Mouse (Mus musculus) heart, embryonic 14.5 days (tissue): ENCODE data around the gene Tspyl3. TPM values are rescaled to one million over a fixed set of nuclear protein-coding genes. Genes with fewer than 3 reads are reported as not detected.
"Not testable (repeated sequence)": the region's sequence is repeated elsewhere in the genome, so short reads cannot be mapped to it uniquely, and the experiment has no call there.

Source experiments
- ATAC-seq: fragments of 200-750 bp; cut with Nextera tagmentation; 2 replicates; pipeline ENCODE4 v1.8.0; 2017; ENCODE audit warnings: low read depth, moderate TSS enrichment; ENCODE audit not compliant: insufficient number of reproducible peaks, insufficient read depth, low FRiP score
- H3K27ac ChIP-seq, 2 experiments: fragments of 200-500 bp in 1 of 2; fragments of 300-500 bp in 1 of 2; sonication (generic) in 1 of 2; replicated peaks in 1 of 2; 2 replicates each; pipeline ENCODE4 v1.5.1; 2012 to 2014; ENCODE audit warnings: low read depth in 2 of 2, low read length in 2 of 2, control low read depth in 1 of 2, mild to moderate bottlenecking in 1 of 2, mixed read lengths in 1 of 2; ENCODE audit not compliant: control insufficient read depth in 1 of 2, insufficient read depth in 1 of 2
- H3K27me3 ChIP-seq: fragments of 300-500 bp; sonication (generic); 2 replicates; pipeline ENCODE4 v1.6.1; 2014; ENCODE audit warnings: mild to moderate bottlenecking, low read length, control low read depth; ENCODE audit not compliant: control insufficient read depth, insufficient read depth
- H3K36me3 ChIP-seq: fragments of 300-500 bp; sonication (generic); 2 replicates; pipeline ENCODE4 v1.6.1; 2014; ENCODE audit warnings: mild to moderate bottlenecking, control low read depth, low read length, mixed read lengths; ENCODE audit not compliant: control insufficient read depth, insufficient read depth
- H3K4me1 ChIP-seq, 2 experiments: fragments of 200-500 bp in 1 of 2; fragments of 300-500 bp in 1 of 2; sonication (generic) in 1 of 2; 2 replicates each; pipeline ENCODE4 v1.6.1; 2012 to 2014; ENCODE audit warnings: low read length in 2 of 2, control low read depth in 1 of 2, mixed read lengths in 1 of 2; ENCODE audit not compliant: control insufficient read depth in 2 of 2, insufficient read depth in 2 of 2
- H3K4me2 ChIP-seq: fragments of 300-500 bp; sonication (generic); 2 replicates; pipeline ENCODE4 v1.6.1; 2014; ENCODE audit warnings: mild to moderate bottlenecking, low read length
- H3K4me3 ChIP-seq, 2 experiments: fragments of 200-500 bp in 1 of 2; fragments of 300-500 bp in 1 of 2; sonication (generic) in 1 of 2; 2 replicates each; pipeline ENCODE4 v1.5.1; 2012 to 2014; ENCODE audit warnings: low read length in 2 of 2, mild to moderate bottlenecking in 2 of 2, control low read depth in 1 of 2, low read depth in 1 of 2, moderate library complexity in 1 of 2; ENCODE audit not compliant: control insufficient read depth in 1 of 2, insufficient read depth in 1 of 2
- H3K9ac ChIP-seq: fragments of 300-500 bp; sonication (generic); 2 replicates; pipeline ENCODE4 v1.6.1; 2014; ENCODE audit warnings: mild to moderate bottlenecking, low read length
- H3K9me3 ChIP-seq: fragments of 300-500 bp; sonication (generic); 2 replicates; pipeline ENCODE4 v1.6.1; 2016; ENCODE audit warnings: low read length, control low read depth; ENCODE audit not compliant: control insufficient read depth
- WGBS: fragments of 180-500 bp; shearing (Covaris S2); extraction: QIAGEN DNeasy Blood & Tissue Kit; methylation state at CpG from one replicate; pipeline ENCODE4 v1.1.7; 2014; 5-methylcytosine and 5-hydroxymethylcytosine counted together
- polyA plus RNA-seq: library from polyadenylated mRNA; unstranded; fragments of >200 nt; fragmentation: Nextera tagmentation; extraction: Ambion mirVana; gene quantifications from 2 replicates; pipeline ENCODE4 v1.2.1, GENCODE M21; 2014

Tspyl3 gene
- polyA plus RNA-seq = 4.1 and 4.4 TPM in 2 replicates

GRCm38 (mm10) chr2:153224946-153225594, at the start of gene Tspyl3:
Tspyl3 (minus strand) TSS chr2:153225441.
- peaks cover 2 to 15% of the 10 kb centered on the region in 2 experiments; a peak in 3 of 4 replicates for H3K4me1 ChIP-seq
- ATAC-seq = peak; percentile 60; the same call in 1 of the 2 replicates
- no peaks in the 10 kb centered on the region for H3K27me3 ChIP-seq
- H3K9ac ChIP-seq = peak within 1 kb of the TSS; percentile 87
- peak within 1 kb of the TSS; percentile 51 to 62 for H3K27ac ChIP-seq
- H3K9me3 ChIP-seq = no peaks in the 10 kb centered on the region
- peak within 1 kb of the TSS; percentile 96 for H3K4me2 ChIP-seq
- peak within 1 kb of the TSS; percentile 64 to 74 for H3K4me3 ChIP-seq
- WGBS = under 1% methylated on average over 31 of the region's 31 CpGs
- H3K36me3 ChIP-seq = peaks cover 27% of the 10 kb centered on the region

GRCm38 (mm10) chr2:153274919-153275247, 49.6 kb upstream of the Tspyl3 start:
- Histone ChIP-seq H3K27ac (no peak overlapping the region), H3K9me3 (no peaks in the 10 kb centered on the region), H3K9ac (no peak overlapping the region), H3K36me3 (no peaks in the 10 kb centered on the region), H3K4me3 (no peak overlapping the region), H3K27me3 (no peaks in the 10 kb centered on the region), H3K4me2 (no peak overlapping the region), H3K4me1 (no peaks in the 10 kb centered on the region; a peak in 1 of 4 replicates)
- WGBS = 73% methylated on average over 6 of the region's 6 CpGs
- no peak for ATAC-seq

- WGBS = 70% methylated on average over 6 of the region's 6 CpGs
- H3K36me3 ChIP-seq, H3K27ac ChIP-seq, H3K27me3 ChIP-seq, H3K9ac ChIP-seq, ATAC-seq, H3K4me3 ChIP-seq, H3K9me3 ChIP-seq, H3K4me2 ChIP-seq, H3K4me1 ChIP-seq: not testable (repeated sequence)
These were observed 49.1 kb upstream of the Tspyl3 start for GRCm38 (mm10) chr2:153274200-153274918.

DNA sequence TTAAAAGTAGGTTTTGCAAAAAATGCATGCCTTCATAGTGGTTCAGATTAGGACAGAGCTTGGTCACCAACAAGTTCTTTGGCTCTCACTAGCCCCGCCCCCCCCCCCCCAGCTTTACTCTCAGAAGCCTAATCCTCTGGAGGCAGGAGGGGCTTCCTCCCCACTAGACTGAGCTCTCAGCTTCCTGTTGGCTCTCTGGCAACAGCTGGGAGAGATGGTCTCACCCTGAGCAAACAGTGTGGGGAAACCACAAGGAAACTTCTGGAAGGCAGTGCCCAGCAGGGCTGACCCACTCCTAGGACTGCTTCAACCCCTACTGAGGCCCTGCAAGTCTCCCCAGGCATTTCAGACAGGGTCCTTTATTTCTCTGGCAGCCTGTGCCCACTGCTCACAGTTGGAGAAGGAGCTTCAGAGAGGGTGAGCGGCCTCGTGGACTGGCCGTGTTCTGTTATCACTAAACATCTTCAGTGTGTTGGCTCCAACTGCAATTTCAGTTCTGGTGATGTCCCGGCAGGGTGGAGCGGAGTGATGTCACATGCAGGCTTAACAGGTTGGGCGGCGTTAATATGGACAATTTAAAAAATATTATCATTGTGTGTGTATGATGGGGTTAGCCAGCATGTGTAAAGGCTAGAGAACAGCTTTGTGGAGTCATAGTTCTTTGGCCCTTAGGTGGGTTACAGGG, 45.1 kb upstream of the Tspyl3 start:
- not testable (repeated sequence) for H3K4me2 ChIP-seq, H3K9ac ChIP-seq, H3K27ac ChIP-seq, H3K4me1 ChIP-seq, H3K27me3 ChIP-seq, H3K9me3 ChIP-seq, ATAC-seq, H3K4me3 ChIP-seq
- WGBS = 57% methylated on average over 8 of the region's 8 CpGs
- peaks cover 21% of the 10 kb centered on the region for H3K36me3 ChIP-seq

DNA sequence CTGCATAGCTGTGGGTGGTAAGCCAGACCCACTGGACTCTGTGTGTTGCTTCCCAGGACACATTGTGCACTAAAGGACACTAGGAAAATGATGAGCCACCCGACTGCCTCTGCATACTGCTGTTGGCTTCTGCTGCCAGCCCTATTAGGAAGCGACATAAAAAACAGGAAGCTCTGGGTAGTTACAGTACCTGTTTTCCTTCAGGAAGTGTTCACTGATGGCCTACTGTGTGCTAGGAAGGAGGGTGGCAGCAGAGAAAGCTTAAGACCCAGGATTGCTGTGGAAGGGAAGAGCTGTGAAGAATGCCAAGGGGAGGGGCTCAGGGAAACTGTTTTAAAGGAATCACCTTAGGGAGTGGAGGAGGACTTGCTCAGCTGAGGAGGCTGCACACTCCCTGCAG, 42.1 kb upstream of the Tspyl3 start:
- Histone ChIP-seq H3K27me3 (no peaks in the 10 kb centered on the region), H3K27ac (no peak overlapping the region), H3K4me2 (no peak overlapping the region), H3K4me1 (no peaks in the 10 kb centered on the region; a peak in 1 of 4 replicates), H3K9me3 (no peaks in the 10 kb centered on the region), H3K4me3 (no peak overlapping the region), H3K36me3 (peaks cover 47% of the 10 kb centered on the region), H3K9ac (no peak overlapping the region)
- no peak for ATAC-seq
- WGBS = 78% methylated on average over 2 of the region's 2 CpGs

DNA sequence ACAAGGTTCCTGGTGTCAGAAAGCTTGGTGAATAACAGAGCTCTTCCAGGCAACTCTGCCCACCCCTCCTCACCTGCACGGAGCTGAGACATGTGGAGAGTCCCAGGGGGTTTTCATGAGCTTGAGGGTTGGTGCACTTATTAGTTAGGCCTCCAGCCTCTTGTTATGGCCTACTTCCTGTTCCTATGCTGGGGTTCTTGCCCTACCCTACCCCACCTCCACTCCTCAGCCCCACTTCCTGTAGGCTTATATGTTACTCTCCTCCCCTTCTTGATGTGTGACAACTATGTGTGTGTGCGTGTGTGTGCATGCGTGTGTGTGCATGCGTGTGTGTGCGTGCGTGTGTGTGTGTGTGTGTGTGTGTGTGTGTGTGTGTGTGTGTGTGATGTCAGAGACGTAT, 37.8 kb upstream of the Tspyl3 start:
- Histone ChIP-seq H3K27ac (no peak overlapping the region), H3K9ac (no peak overlapping the region), H3K4me2 (no peak overlapping the region), H3K36me3 (peaks cover 61% of the 10 kb centered on the region), H3K4me3 (no peak overlapping the region), H3K27me3 (no peaks in the 10 kb centered on the region), H3K4me1 (peaks cover 3 to 18% of the 10 kb centered on the region in 2 experiments; a peak in 3 of 4 replicates), H3K9me3 (no peaks in the 10 kb centered on the region)
- no peak for ATAC-seq
- 92% methylated on average over 7 of the region's 7 CpGs for WGBS

DNA sequence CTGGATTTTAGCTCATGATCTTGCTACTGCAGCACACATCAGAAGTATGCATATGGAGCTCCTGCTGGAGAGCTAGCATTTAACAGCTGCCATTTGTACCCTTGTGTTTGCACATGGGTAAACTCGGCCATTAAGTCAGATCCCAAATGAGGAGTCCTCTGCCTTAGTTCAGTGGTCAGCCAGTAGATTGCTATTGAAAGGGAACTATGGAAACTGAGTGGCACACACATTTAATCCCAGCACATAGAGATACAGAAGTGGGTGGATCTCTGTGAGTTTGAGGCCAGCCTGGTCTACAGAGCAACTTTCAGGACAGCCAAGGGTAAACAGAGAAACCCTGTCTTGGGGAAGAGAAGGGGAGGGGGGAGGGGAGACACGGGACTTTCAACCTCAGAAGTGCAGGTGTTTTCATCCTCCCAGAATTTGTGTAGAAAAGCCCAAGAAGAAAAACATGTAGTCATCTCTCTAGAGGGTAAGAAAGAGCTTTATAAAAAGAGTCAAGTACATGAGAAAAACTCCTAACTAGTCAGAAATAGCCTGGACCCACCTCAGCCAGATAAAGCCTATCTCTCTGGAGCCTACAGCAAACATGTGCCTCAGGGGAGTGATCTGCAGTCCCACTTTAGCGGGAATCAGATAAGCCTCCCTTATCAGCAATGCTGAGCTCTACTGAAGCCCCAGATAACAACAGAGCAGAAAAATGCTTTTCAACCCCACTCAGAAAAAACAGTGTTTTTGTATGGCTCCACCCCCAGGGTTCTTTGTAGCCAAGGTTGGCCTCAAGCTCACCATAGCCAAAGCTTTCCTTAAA, 34.8 kb upstream of the Tspyl3 start:
- no peak overlapping the region for H3K9ac ChIP-seq
- peaks cover 38% of the 10 kb centered on the region for H3K36me3 ChIP-seq
- no peaks in the 10 kb centered on the region for H3K27me3 ChIP-seq
- H3K4me1 ChIP-seq = peaks cover 3 to 18% of the 10 kb centered on the region in 2 experiments; a peak in 3 of 4 replicates
- WGBS = 28% methylated on average over 3 of the region's 3 CpGs
- no peak for ATAC-seq
- H3K4me2 ChIP-seq = no peak overlapping the region
- H3K9me3 ChIP-seq = no peaks in the 10 kb centered on the region
- H3K27ac ChIP-seq = no peak overlapping the region
- H3K4me3 ChIP-seq = no peak overlapping the region
